Mouse (Mus musculus) spleen, adult 2 months (tissue): ENCODE measurements around the gene Trmt112.

ENCODE experiments used
- CTCF ChIP-seq: fragments of 200-500 bp; IDR thresholded peaks from 2 replicates; pipeline ENCODE4 v1.5.1; 2011; ENCODE audit warnings: mild to moderate bottlenecking, inconsistent platforms; ENCODE audit not compliant: insufficient read depth, insufficient read length, insufficient replicate concordance; ENCODE audit errors: extremely low read depth
- POLR2A ChIP-seq: fragments of 200-500 bp; IDR thresholded peaks from 2 replicates; pipeline ENCODE4 v1.6.1; 2011; ENCODE audit warnings: low read depth, low read length, inconsistent platforms

GRCm38 (mm10) chr19:6859971-6860370 lies 49.5 kb upstream of the Trmt112 start:
- TF ChIP-seq CTCF (no peak), POLR2A (no peak)
